Mouse (Mus musculus) kidney, adult 18-20 months (tissue): ENCODE data around the gene Sprr2a2.
"Not testable (repeated sequence)": the region's sequence is repeated elsewhere in the genome, so short reads cannot be mapped to it uniquely, and the experiment has no call there.

Source experiments
- DNase-seq: peaks from one replicate; pipeline ENCODE4 v3.0.0; 2021

Gene Sprr2a2

GRCm38 (mm10) chr3:92279663-92280062 is 63.9 kb downstream of the Sprr2a2 start:
- DNase-seq = not testable (repeated sequence)

- DNase-seq = not testable (repeated sequence)
These were observed 65.4 kb downstream of the Sprr2a2 start for GRCm38 (mm10) chr3:92280963-92281606.

- not testable (repeated sequence) for DNase-seq
These were observed 69.4 kb downstream of the Sprr2a2 start, which contains the start of gene Sprr2a3 for GRCm38 (mm10) chr3:92285101-92285500. Sprr2a3 (plus strand) TSS chr3:92285417.

- DNase-seq = not testable (repeated sequence)
These were observed 72.8 kb downstream of the Sprr2a2 start for GRCm38 (mm10) chr3:92288489-92288888.
